Mouse (Mus musculus) bone marrow, adult 2 months (tissue): ENCODE results near the gene Prr15l.

Experiments used
- CTCF ChIP-seq: fragments of 200-500 bp; IDR thresholded peaks from 2 replicates; pipeline ENCODE4 v1.5.1; 2011; ENCODE audit warnings: low read length, control low read depth; ENCODE audit not compliant: control insufficient read depth, insufficient read depth
- POLR2A ChIP-seq: fragments of 200-500 bp; IDR thresholded peaks from 2 replicates; pipeline ENCODE4 v1.6.1; 2011; ENCODE audit warnings: low read depth, mild to moderate bottlenecking, control low read depth, low read length, borderline replicate concordance; ENCODE audit not compliant: control insufficient read depth

GRCm38 (mm10) chr11:96969746-96970145 is 41.8 kb downstream of the Prr15l start:
- TF ChIP-seq POLR2A (no peak), CTCF (no peak)
